Mouse (Mus musculus): Measurements from ENCODE around the gene Olfr1386.

- no peak for TF ChIP-seq EP300 (IDR thresholded peaks at IDR 0.05; ENCODE audit: insufficient read depth, low read depth, low read length)
- TF ChIP-seq POLR2A (IDR thresholded peaks at IDR 0.05; ENCODE audit: insufficient read depth, low read depth, low read length): no peak
Measured at GRCm38 (mm10) chr11:49518086-49518485, 53.2 kb downstream of the Olfr1386 start.
